Mouse (Mus musculus) layer of hippocampus, adult 2 months (tissue): ENCODE results near the gene Vmn1r16. TPM values are rescaled to one million over a fixed set of nuclear protein-coding genes. Genes with fewer than 3 reads are reported as not detected.
"Not testable (repeated sequence)": the region's sequence is repeated elsewhere in the genome, so short reads cannot be mapped to it uniquely, and the experiment has no call there.

ENCODE experiments used
- DNase-seq, 2 experiments: peaks; one replicate each; pipeline ENCODE4 v3.0.0; 2022; ENCODE audit warnings: low spot score in 2 of 2
- H3K27ac ChIP-seq: fragments of 200-600 bp; 2 replicates; pipeline ENCODE4 v1.8.1; 2022
- H3K4me3 ChIP-seq: fragments of 200-600 bp; 2 replicates; pipeline ENCODE4 v1.8.1; 2022; ENCODE audit warnings: mild to moderate bottlenecking
- CTCF ChIP-seq: fragments of 200-600 bp; conservative IDR thresholded peaks from 2 replicates; pipeline ENCODE4 v1.8.1; 2022; ENCODE audit warnings: antibody characterized with exemption, mild to moderate bottlenecking, moderate library complexity
- long read RNA-seq, 2 experiments: library from polyadenylated mRNA; stranded (forward); transcript quantifications; one replicate each; pipeline ENCODE4 v2.0.0; 2021; ENCODE audit warnings: borderline mapping rate in 2 of 2
- total RNA-seq, 2 experiments: library from RNA; stranded (reverse); gene quantifications; 2 replicates each; pipeline ENCODE4 v1.2.3; 2021

The Vmn1r16 gene
- total RNA-seq = not detected
- long read RNA-seq, experiment 1 = 0 reads
- long read RNA-seq, experiment 2 = 0 reads

DNA sequence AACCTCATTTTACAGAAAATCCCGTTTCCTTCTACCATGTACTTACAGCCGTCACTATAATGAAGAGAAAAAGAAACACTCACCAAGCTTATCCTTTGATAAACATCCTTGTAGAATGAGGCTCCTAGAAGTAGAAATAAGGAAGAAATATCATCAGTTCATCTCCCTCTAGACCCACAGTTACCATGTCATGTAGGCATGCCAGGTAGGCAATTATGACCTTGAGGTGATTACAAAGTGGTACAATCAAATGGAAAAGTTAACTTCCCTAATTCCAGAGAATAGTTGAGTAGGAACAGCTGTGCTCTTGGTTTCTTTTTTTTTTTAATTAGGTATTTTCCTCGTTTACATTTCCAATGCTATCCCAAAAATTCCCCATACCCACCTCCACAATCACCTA is at the start of gene Vmn1r16:
Gene Vmn1r16, minus strand, starts transcription at position 101 of the 400 bp plus-strand sequence.
- TF ChIP-seq CTCF = no peak
- Histone ChIP-seq H3K27ac (no peak within 1 kb of the TSS), H3K4me3 (no peak within 1 kb of the TSS)
- no peak for DNase-seq

DNA sequence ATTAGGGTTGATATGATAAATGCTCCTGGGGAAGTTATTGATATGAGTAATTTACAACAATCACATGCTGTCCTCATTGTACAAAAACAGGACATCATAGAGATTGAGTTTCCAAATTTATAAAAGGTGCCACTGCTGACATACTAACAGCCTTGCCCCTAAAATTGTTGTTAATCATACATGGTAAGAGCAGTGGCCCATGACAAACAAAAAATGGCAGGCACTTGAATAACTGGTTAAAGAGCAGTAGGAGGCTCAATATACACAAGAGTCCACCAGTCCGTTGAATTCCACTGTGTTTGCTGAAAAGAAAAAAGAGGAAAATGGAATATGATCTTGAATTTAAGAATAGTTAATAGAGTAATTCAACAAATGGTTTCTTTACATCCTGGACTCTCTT is 38.2 kb upstream of the Vmn1r16 start:
- no peak for TF ChIP-seq CTCF
- H3K4me3 ChIP-seq = no peak overlapping the region
- no peak overlapping the region for H3K27ac ChIP-seq
- DNase-seq = no peak

- H3K4me3 ChIP-seq, H3K27ac ChIP-seq, DNase-seq: not testable (repeated sequence)
These were observed 36.6 kb upstream of the Vmn1r16 start for GRCm38 (mm10) chr6:57365866-57366265.

DNA sequence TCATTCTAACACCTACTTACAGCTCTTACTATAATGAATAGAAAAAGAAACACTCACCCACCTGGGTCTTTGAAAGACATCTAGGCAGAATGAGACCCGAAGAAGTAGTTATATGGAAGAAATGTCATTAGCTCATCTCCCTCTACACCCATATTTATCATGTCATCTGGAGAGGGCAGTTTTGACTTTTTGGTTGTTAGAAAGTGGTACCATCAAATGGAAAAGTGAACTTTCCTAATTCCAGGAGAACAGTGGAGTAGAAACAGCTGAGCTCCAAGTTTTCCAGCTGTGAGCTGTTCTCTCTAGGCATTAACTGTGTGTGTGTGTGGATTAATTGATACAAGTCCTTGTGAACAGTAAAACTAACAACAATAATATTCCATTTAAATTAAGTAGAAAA is 34.3 kb upstream of the Vmn1r16 start, which contains the start of gene Vmn1r17:
Gene Vmn1r17, minus strand, starts transcription at position 101 of the 400 bp plus-strand sequence.
- no peak within 1 kb of the TSS for H3K4me3 ChIP-seq
- no peak within 1 kb of the TSS for H3K27ac ChIP-seq
- DNase-seq = no peak
- no peak for TF ChIP-seq CTCF

DNA sequence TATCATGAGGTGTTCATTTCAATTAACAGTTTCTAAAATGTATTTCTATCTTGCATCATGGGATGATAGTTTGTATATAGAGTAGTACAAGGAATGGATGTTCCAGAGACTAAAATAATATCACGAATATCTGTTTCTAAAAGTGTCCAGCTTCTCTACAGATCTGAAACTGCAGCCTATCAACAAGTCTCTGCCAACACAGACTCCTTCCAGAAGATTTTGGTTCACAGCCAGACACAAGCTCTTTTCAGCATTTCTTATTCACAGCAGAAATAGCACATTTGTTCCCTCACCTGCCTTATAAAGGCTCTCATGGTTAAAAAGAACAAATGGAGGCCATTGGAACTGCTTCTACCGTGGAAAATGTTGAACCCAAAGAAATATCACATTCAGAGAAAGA is 27.6 kb upstream of the Vmn1r16 start:
- H3K27ac ChIP-seq = no peak overlapping the region
- no peak for DNase-seq
- no peak for TF ChIP-seq CTCF
- H3K4me3 ChIP-seq = no peak overlapping the region

GRCm38 (mm10) chr6:57326176-57326575 is 3.1 kb downstream of the Vmn1r16 start:
- Histone ChIP-seq H3K27ac (no peak overlapping the region), H3K4me3 (no peak overlapping the region)
- TF ChIP-seq CTCF = no peak
- DNase-seq = no peak

DNA sequence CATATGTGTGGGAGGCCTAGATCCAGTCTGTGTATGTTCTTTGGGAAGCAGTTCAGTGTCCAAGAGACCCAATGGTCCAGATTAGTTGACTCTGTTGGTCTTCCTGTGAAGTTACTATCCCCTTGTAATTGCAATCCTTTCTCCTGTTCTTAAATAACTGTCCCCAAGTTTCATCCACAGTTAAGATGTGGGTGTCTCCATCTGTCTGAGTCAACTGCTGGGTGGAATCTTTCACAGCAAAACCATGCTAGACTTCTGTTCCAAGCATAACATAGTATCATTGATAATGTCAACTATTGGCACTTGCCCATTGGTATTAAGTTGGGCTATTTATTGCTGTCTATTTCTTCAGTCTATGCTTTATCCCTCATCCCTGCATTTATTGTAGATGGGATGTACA is 50.3 kb downstream of the Vmn1r16 start:
- no peak overlapping the region for H3K4me3 ChIP-seq
- no peak for DNase-seq
- no peak for TF ChIP-seq CTCF
- no peak overlapping the region for H3K27ac ChIP-seq

DNA sequence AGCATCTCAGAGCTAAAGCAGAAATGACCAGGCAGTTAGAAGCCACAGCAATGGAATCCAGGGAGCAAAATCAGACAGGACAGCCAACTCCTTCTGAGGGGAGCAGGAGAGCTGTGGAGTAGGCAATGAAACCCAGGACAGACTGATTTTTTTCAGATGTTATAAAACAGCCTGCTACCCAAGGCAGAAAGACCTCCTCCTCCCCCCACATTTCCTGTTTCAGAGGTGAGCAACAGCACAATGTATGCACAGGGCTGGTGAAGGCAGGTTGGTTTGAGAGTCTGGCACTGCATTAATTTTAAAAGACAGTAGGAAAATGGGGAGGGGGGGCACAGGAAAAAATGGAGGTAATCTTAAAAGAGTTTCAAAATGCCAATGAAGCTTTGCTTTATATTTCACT is 56.8 kb downstream of the Vmn1r16 start:
- no peak overlapping the region for H3K27ac ChIP-seq
- no peak for TF ChIP-seq CTCF
- H3K4me3 ChIP-seq = no peak overlapping the region
- DNase-seq = no peak

DNA sequence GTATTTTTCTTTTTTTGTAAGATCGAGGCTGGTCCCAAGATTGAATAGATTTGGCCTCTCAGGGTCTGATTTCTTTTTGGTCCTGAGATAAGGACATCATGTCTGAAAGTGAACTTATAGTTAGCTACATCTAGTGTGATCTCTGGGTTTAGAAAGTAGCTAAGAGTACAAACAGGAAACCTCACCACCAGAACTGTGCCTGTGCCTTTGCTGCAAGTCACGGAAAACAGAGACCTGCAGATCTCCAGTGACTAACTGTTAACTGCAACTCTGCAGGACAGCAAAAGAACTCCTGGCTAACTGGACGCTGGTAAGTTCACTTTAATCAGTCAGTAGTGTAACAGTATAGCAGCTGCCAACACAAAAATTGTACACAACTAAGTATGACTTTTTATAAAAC is 57.4 kb downstream of the Vmn1r16 start:
- DNase-seq = no peak
- Histone ChIP-seq H3K27ac (no peak overlapping the region), H3K4me3 (no peak overlapping the region)
- TF ChIP-seq CTCF = no peak

Other genes starting within 250 kb of the Vmn1r16 start
- not detected for gene Vmn1r10, start 220.0 kb downstream of the Vmn1r16 start, total RNA-seq
- not detected for gene Vmn1r11, start 196.0 kb downstream of the Vmn1r16 start, total RNA-seq
- gene Vmn1r12, start 172.6 kb downstream of the Vmn1r16 start, total RNA-seq = not detected
- gene Vmn1r13, start 126.2 kb downstream of the Vmn1r16 start, total RNA-seq = not detected
- gene Vmn1r14, start 97.8 kb downstream of the Vmn1r16 start, total RNA-seq = not detected
- gene Vmn1r15, start 71.5 kb downstream of the Vmn1r16 start, total RNA-seq = not detected
- gene Vmn1r17, start 34.2 kb upstream of the Vmn1r16 start, total RNA-seq = not detected
- under 1 TPM in 1 of 2 experiments, not detected in 1; 0.03 TPM for gene Vmn1r18, start 66.3 kb upstream of the Vmn1r16 start, total RNA-seq
- gene Vmn1r19, start 74.3 kb upstream of the Vmn1r16 start, total RNA-seq = not detected
- gene Vmn1r20, start 99.4 kb upstream of the Vmn1r16 start, total RNA-seq = not detected
- 10 to 100 TPM; 80.3 to 83.6 TPM for gene Ppm1k, start 206.0 kb upstream of the Vmn1r16 start, total RNA-seq